Mouse (Mus musculus) testis, postnatal 14 days (tissue): ENCODE data around the gene Stk32c.

Experiments used
- DNase-seq: peaks from one replicate; pipeline ENCODE4 v3.0.0; 2021; ENCODE audit warnings: low spot score

Gene Stk32c

DNA sequence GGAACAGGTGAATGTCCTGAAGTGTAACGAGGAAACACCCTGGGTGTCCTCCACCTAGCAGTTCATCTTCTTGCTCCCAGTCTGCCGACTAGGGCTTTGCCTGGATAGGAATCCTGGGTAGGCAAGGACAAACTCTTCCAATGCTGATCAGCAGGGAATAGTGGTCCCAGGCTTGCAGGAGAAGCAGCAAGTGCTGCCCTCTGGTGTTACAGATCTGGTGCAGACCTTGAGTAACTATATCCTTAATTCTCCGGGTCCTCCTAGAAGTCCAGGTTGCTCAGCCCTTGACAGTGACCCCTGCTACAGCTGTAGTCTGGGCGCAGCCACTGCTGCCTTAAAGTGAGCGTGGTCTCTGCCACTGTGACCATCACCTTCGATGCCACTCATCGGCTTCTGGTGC lies 13.0 kb downstream of the Stk32c start:
- DNase-seq, result no peak

DNA sequence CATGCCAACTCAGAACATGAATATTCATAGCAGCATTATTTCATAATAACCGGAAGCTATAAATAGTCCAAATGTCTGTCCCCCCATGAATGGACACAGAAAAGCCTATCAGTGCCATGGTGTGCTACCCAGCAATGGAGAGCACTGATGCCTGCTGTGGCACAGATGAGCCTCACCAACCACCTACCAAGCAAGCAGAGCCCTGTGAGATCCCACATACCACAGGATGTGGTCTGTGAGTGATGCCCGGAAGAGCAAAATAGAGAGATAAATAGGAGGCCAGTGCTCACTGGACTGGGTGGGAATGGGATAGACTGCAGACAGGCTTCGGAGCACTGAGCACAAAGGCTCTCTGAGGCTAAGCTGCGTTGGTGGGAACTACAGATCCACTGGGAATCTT lies 16.1 kb downstream of the Stk32c start:
- no peak for DNase-seq

DNA sequence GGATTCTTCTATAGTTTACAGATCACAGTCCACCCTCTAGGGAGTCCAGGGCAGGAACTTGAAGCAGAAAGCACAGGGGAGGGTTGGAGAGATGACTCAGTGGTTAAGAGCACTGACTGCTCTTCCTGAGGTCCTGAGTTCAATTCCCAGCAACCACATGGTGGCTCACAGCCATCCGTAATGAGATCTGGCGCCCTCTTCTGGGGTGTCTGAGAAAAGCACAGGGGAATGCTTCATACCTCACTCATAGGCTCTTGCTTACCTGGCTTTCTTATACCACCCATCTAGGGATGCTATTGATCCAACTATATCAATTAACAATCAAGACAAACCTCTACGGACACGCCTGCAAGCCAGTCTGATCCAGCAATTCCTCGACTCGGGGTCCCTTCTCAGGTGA lies 21.5 kb downstream of the Stk32c start:
- no peak for DNase-seq

DNA sequence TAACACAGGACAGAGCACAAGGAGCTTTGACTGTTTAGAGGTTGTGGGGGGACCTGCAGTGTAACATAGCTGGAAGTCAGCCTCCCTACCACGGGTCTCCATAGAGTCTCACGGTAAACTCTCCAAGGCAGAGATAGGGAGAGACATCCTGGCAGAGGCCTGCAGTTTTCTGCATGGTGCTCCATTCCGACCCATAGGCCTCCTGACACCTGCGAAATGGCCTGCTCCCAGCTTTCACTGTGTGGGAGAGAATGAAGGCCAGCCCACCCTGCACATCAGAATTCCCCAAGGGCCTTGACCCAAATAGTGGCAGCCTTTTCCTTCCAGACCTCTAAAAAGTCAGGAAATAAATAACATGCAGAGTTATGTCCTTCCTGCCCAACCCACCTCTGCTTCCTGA lies 22.5 kb downstream of the Stk32c start:
- no peak for DNase-seq

DNA sequence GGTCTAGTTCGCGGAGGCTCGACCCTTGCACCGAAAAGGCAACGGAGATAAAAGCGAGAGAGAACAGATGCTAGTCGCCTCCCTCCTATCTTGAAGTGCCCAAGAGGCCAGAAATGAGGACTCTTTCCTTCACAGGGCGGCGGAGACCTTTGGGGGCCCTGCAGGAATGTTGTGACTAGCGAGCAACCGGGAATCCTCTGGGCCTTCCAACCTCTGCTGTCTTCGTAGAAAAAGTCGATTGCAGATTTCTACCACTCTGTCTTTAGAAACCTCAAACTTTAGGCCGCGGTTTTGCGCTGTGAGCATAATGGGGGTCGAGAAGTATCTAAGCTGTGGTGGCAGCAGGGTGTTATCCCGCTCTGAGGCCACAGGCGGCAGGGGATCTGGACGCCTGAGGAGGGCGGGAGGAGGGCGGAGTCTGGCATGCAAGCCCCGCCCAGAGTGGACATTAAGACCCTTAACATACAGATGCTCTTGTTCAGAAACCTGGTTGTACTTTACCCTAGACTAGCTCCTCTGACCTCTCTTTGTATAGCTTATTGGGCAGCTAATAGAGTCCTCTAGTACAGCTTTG lies 24.4 kb downstream of the Stk32c start:
- no peak for DNase-seq

DNA sequence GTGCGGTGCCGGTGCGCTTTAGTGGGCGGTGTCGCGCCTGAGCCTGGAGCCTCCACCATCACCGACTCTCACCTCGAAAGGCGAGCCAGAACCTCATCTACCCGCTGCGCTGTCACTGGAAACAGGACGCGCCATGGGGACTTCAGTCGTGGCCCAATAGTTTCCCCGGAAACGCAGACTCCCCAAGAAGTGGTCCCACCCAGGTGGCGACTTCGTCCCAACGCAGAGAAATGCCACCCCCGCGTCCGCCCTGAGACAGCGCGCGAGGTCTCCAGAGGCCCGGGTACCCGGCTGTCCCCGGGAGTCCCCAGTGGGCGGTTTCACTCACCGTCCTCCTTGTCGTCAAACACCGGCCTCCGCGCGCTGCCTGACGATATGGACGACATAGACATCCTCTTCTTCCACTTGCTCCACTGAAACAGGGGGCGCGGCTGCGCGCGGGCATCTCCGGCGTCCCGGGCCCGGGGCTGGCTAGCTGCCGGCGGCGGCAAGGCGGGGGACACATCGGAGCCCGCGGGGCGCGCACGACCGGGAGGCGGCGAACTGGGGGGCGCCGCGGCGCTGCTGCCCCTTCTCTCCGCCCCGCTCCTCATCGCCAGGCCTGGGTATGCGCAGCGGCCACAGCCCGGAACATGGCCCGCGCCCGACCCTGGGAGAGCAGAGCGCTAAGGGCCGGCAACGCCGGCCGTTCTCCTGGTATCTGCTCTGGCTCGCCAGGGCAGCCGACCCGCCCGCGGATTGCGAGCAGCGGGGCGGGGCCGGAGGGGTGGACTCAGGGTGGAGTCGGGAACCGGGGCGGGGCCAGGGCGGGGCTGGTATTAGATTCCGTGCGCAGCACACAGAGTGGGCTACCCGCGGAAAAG lies 25.1 kb downstream of the Stk32c start:
- peak; percentile 70 for DNase-seq

DNA sequence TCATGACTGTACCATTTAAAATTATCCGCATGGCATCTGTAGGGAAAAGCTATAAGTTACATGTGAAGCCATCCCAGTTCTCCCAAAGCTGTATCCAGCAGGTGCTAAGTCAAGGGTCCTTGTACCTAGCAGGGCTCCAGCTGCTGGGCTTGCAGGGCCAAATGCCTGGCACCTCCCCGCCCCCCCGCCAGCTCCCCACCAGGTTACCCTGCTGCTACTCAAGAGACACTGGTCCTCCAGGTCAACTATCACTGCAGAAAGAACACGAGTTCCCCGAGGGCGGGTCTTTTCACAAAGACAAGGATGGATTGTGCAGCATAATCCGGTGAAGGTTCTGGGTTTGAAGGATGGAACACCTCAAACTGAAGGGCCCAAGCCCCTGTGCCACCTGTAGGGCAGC lies 25.8 kb downstream of the Stk32c start:
- no peak for DNase-seq

DNA sequence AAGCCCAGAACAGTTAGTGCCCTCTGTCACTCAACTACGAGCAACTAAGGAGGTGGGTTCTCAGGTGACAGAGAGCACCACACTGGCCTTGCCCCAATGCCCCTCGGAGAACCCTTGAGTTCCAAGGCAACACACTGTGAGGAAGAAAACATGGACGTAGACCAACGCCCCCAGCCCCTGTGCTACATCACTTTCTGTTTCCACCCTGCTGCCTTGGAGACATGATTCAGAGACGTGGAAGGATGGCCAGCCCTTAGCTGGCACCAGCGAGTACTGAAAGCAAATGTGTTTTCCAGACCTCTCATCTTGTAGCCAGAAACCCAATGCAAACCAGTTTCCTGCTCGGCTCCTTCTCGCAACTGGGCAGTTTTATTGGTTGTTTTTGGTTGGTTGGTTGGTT lies 26.7 kb downstream of the Stk32c start:
- DNase-seq, result no peak

DNA sequence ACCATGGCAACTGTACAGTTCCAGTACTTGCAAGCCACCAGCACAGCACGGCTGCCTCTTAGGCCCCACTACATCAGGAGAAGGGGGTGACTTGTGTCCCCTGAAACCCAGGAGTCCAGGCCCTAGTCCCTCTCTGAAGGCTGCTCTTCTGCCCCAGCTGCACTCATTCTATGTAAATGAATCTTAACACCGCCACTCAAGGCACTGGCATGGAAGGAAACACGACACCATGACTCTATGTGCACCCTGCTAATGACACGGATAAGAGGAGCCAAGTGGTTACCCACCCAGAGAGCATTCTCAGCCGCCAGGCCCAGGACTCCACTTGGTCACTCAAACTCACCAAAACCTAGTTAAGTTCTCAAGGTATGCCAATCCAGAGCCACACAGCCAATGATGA lies 27.1 kb downstream of the Stk32c start:
- no peak for DNase-seq

DNA sequence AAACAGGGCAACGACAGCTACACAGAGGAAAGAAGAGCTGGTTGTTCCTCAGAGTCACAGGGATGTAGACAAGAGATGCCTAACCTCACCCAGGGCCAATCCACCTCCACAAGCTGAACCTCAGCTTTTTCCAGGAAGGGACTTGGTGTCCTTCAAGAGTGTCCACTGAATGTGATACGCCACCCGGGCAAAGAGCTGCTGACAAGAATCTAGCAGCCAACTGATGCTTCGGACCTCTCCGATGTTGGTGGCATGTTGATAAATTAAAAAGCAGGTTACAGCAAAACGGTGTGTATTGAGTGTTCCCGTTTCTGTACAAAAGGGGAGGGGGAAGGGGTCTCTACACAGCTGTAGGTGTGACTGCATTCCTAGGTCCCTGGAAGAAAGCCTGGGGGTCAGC lies 28.3 kb downstream of the Stk32c start:
- no peak for DNase-seq

DNA sequence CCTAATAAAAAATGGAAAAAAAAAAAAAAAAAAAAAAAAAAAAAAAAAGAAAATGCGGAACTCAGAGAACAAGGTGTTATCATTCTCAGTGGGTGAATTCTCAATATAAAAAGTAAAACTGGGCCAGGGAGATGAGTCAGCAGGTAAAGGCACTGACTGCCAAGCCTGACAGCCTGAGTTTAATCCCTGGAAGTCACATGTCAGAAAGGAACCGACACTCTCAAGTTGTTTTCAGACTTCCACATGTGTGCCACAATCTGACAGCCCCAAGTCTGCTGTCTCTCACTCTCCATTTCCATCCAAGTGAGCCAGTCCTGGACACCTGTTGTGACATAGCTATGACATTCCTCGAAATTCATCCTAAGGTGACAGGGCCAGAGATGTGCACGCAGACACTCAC lies 28.7 kb downstream of the Stk32c start:
- no peak for DNase-seq

DNA sequence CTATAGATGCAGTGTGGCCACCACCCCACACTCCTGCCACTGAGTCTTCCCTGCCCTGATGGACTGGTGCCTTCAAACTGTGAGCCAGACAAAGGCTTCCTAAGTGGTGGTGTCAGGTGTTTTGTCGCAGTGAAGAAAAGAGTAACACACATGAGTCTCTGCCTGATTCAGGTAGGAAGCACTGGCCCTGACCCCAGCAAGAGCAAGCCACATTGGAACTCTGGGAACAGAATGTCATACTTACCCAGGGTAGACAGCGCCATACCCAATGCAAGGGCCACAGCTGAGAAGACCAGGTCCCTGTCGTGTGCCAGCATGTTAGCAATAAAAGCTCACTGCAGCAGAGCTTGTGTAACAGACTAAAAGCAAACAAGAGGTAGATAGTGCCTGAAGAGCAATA lies 33.0 kb downstream of the Stk32c start:
- no peak for DNase-seq

DNA sequence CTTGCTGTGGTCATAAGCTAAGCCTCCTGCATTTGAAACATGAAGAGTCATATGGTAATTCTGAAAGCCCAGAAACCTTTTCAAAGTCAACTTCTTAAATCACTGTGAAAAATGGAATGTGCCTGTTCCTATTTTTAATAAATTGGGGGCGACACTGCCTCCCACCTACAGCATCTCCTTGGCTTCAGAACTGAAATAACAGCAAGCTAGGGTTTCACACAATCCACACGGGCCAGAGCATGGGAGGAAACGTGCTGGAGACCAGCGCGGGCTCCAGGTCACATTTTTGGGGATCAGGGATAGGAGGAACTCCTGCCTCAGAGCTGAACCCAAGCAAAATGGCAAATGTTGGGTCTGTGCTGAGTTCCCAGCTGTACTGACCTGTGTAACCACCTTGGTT lies 33.8 kb downstream of the Stk32c start:
- no peak for DNase-seq

DNA sequence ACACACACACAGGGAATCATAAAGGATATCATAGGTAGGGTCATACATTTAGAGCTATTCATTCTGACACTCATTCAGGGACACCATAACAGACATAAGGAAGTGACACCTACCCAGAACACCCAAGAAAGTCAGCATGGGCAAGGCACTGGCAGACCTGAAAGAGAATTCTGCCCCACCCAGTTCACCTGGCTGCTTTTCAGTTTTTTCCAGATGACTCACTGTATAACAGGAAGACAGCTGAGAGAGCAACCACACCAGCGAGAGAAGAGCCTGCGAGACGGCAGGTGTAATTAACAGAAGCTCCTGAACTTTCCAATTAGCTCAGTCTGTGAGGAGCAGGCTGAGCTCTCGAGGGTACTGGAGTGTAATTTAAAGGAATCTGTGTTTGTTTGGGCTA lies 44.0 kb downstream of the Stk32c start:
- DNase-seq, result no peak

DNA sequence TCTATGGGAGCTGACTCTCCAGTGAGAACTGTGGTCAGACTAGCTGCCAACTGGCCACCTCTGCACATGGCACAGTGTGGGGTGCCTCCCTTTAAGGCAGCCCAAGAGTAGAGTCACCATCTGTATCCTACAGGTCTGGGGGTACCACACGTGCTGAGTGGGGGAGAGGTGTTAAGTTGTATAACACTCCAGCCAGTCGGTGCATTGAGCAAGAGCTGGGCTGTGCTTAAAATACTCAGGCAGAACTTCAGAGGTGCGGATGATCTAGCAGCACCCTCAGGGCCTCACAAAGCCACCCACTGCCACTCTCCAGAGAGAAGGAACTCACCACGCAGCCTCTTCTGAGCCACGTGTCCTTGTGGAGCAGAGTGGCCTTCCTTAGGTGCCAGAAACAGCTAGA lies 48.7 kb downstream of the Stk32c start:
- no peak for DNase-seq

DNA sequence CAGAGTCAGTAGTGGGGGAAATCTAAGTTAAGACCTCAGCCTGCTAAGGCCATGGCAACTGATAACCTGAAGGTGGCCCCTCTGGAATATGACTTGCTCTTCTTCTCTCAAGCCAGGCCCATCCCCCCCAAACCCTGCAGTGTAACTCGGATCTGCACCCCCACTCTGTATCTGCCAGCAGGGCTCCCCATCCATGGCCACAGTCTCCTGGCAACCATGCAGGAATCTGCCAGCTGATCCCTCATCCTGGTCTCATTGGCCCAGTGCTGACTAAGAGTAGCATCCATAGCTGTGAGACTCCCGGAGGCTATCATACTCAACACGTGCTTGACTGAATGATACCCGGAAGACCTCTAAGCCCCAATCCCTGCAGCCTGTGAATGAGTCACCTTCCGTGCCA lies 54.2 kb downstream of the Stk32c start:
- DNase-seq, result no peak

DNA sequence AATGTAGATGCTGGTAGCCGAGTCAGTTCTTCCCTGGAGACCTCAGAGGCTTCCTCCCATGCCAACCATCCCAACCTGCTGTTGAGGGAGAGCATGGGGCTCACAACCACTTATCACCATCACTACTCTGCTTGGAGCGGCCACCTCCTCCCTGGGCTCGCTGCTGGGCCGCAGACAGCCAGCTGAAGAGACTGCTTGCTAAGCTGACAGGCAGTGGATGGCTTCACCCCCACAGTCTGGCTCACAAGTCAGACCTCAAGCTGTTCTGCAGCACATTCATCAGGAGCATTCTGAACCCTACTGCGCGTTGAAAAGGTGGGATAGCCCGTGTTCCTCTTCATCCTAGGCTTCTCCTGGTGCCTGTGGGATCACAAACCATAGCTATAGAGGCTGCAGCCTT lies 54.6 kb downstream of the Stk32c start:
- DNase-seq, result no peak

DNA sequence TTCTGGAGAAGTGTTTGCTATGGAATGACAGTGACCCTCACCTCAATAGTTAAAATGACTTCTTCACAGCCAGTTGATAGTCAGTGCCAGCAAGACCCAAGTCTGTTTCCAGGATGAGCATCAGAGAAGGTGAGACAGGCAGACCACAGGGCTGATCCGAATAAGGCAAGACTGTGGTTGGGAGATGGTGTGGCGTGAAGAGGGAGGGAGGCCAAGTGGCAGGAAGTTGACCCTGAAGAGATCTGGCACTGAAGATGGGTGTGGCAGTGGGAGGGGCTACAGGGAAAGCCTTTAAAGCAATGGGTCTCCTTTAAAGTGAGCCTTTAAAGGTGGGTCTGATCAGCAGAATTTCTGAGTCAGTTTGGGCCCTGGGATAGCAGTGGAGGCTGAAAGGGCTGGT lies 55.6 kb downstream of the Stk32c start:
- DNase-seq, result no peak

DNA sequence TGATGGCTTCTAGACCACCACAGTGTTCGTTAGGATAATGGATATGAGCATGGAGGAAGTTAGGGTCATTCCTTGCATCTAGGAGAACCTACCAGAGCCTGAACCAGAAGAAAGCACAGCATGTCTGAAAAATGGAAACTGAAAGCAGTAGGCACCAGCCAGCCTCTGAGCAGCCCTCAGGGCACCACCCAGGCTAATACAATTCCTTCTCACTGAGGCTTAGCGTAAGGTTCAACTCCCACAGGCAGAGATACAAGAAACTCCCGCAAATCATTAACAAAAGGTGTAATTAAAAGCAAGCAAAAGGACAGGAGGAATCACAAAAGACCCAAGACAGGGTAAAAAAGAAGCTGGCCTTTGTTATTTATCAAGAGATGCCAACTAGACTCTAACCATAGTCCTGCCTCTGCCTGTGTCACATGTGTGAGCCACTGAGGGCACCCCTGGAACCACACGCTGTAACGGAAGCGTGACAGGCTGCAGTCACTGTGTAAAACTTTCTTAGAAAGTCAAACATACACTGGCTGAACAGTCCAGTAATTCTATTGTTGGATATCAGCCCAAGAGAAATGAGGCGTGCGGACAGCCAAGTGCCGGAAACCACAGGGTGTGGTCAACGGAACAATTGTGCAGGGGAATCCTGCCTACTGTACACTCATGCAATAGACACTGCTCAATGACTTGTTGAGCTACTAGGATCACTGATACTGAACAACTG lies 56.6 kb downstream of the Stk32c start:
- no peak for DNase-seq

DNA sequence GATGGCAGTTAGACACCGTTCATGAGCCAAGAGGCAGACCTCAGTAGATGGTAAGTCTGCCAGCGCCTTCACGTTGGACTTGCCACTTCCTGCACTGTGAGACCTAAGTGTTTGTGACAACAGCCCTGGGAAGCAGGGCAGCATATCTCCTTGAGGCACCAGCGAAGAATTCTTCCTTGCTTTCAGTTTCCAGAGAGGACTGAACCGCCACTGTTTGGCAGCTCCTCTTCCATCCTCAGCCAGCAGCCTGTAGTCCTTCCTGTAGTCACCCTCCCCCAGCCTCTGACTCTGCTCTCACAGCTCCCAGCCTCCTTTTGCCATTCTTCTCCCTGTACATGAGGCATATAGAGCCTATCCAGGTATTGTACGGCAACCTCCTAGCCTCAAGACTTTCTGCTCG lies 60.2 kb downstream of the Stk32c start:
- no peak for DNase-seq

DNA sequence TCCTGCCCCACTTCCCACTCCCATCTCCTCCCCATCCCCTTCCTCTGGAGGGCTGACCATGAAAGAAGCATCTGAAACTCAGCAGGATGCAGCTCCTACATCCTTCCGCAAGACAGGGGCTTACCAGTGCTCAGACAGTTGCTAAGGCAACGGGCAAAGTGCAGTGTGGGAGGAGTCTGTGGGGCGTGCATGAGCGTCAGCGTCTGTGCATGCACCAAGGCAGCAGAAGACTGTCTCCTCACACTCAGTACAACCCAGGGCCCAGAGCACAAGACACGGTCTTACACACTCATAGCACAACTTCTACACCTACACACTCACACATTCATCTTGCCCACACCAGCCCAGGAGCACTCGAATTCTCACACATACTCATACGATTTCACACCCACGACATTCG lies 62.0 kb downstream of the Stk32c start:
- no peak for DNase-seq

DNA sequence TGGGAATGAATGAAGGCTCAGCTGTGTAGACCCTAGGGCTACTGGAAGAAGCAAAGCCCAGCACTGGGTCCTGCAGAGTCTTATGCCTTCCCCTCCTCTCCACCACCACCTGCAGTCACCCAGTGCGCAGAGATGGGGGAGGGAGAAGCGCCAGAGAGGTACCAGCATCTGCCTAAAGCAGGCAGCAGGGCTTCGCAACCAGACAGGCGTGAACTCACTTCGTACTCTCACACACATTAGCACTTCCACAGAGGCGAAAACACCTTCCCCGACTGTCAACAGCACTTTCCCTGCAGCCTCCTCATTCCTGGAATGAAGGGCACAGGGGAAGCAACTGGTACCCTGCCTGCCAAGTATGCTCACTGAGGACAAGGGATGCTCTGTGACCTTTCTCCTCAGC lies 63.7 kb downstream of the Stk32c start:
- no peak for DNase-seq

DNA sequence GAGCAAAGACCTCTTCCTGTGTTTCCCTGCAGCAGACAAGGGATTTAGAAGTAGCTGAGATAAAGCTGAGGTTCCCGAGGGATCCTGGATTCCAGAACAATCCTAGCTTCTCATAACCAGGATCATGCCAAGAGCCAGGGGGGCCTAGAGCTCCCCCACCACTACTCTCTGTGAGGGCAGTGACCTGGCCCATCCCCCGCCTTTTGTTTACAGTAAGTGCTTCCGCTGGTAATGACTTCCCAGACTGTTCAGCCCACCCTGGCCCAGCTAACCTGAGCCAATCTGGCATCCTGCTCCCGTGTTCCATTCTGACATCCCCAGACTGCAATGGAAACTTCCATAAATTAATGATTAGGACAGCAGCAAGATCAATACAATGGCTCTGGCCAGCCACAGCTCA lies 65.7 kb downstream of the Stk32c start:
- DNase-seq, result no peak
